Mouse (Mus musculus): ENCODE measurements around the gene Plekhg2. TPM values are rescaled to one million over a fixed set of nuclear protein-coding genes. Genes with fewer than 3 reads are reported as not detected.

Plekhg2 gene
- polyA plus RNA-seq, 1 experiment from 2014 or later, result 35.8 TPM

- H3K27me3 ChIP-seq (ENCODE audit: control insufficient read depth, insufficient read depth, low read length), result no peaks in the 10 kb centered on the region
- no peak overlapping the region for H3K4me3 ChIP-seq (ENCODE audit: low read length)
- no peak overlapping the region for H3K4me2 ChIP-seq (ENCODE audit: low read depth, low read length)
- H3K36me3 ChIP-seq (ENCODE audit: control insufficient read depth, insufficient read depth), result peaks cover 29% of the 10 kb centered on the region
- peaks cover 32% of the 10 kb centered on the region for H3K4me1 ChIP-seq (ENCODE audit: control insufficient read depth, insufficient read depth, low read length)
- 94% methylated on average over 2 of the region's 2 CpGs for WGBS
- no peaks in the 10 kb centered on the region for H3K9me3 ChIP-seq (replicated peaks; ENCODE audit: control insufficient read depth, low read length)
- no peak for ATAC-seq (replicated peaks; ENCODE audit: extremely low read depth, insufficient read depth, low FRiP score)
- no peak overlapping the region for H3K27ac ChIP-seq (ENCODE audit: low read length)
- no peak overlapping the region for H3K9ac ChIP-seq (ENCODE audit: low read length)
Observed at GRCm38 (mm10) chr7:28353267-28353666, 19.1 kb downstream of the Plekhg2 start.

GRCm38 (mm10) chr7:28351676-28352191, 20.7 kb downstream of the Plekhg2 start:
- Histone ChIP-seq H3K4me2 (ENCODE audit: low read depth, low read length) (peak overlapping the region; percentile 93), H3K9me3 (replicated peaks; ENCODE audit: control insufficient read depth, low read length) (no peaks in the 10 kb centered on the region), H3K36me3 (ENCODE audit: control insufficient read depth, insufficient read depth) (peaks cover 29% of the 10 kb centered on the region), H3K9ac (ENCODE audit: low read length) (peak overlapping the region; percentile 97), H3K4me3 (ENCODE audit: low read length) (peak overlapping the region; percentile 91), H3K4me1 (ENCODE audit: control insufficient read depth, insufficient read depth, low read length) (peaks cover 17% of the 10 kb centered on the region), H3K27ac (ENCODE audit: low read length) (peak overlapping the region; percentile 1; the same call in 1 of the 2 replicates), H3K27me3 (ENCODE audit: control insufficient read depth, insufficient read depth, low read length) (no peaks in the 10 kb centered on the region)
- no peak for ATAC-seq (replicated peaks; ENCODE audit: extremely low read depth, insufficient read depth, low FRiP score)
- 27% methylated on average over 4 of the region's 4 CpGs for WGBS

- Histone ChIP-seq H3K4me3 (ENCODE audit: low read length) (peak within 1 kb of the TSS; percentile 91), H3K27ac (ENCODE audit: low read length) (peak within 1 kb of the TSS; percentile 93), H3K4me2 (ENCODE audit: low read depth, low read length) (peak within 1 kb of the TSS; percentile 93), H3K9ac (ENCODE audit: low read length) (peak within 1 kb of the TSS; percentile 97), H3K4me1 (ENCODE audit: control insufficient read depth, insufficient read depth, low read length) (peaks cover 15% of the 10 kb centered on the region), H3K9me3 (replicated peaks; ENCODE audit: control insufficient read depth, low read length) (no peaks in the 10 kb centered on the region), H3K27me3 (ENCODE audit: control insufficient read depth, insufficient read depth, low read length) (no peaks in the 10 kb centered on the region), H3K36me3 (ENCODE audit: control insufficient read depth, insufficient read depth) (peaks cover 29% of the 10 kb centered on the region)
- ATAC-seq (replicated peaks; ENCODE audit: extremely low read depth, insufficient read depth, low FRiP score), result peak; percentile 94
- under 1% methylated on average over 49 of the region's 50 CpGs for WGBS
Observed at GRCm38 (mm10) chr7:28350155-28350883, 22.1 kb downstream of the Plekhg2 start, which contains the start of gene Rps16. Rps16 (plus strand) TSS chr7:28350652.

GRCm38 (mm10) chr7:28348601-28349000, 23.8 kb downstream of the Plekhg2 start:
- Histone ChIP-seq H3K27me3 (ENCODE audit: control insufficient read depth, insufficient read depth, low read length) (no peaks in the 10 kb centered on the region), H3K36me3 (ENCODE audit: control insufficient read depth, insufficient read depth) (peaks cover 18% of the 10 kb centered on the region), H3K9me3 (replicated peaks; ENCODE audit: control insufficient read depth, low read length) (no peaks in the 10 kb centered on the region), H3K4me1 (ENCODE audit: control insufficient read depth, insufficient read depth, low read length) (peaks cover 15% of the 10 kb centered on the region), H3K4me3 (ENCODE audit: low read length) (no peak overlapping the region), H3K27ac (ENCODE audit: low read length) (no peak overlapping the region), H3K4me2 (ENCODE audit: low read depth, low read length) (no peak overlapping the region), H3K9ac (ENCODE audit: low read length) (no peak overlapping the region)
- no peak for ATAC-seq (replicated peaks; ENCODE audit: extremely low read depth, insufficient read depth, low FRiP score)
- WGBS, result 81% methylated on average over 7 of the region's 7 CpGs

- no peak overlapping the region; the same call in 1 of the 2 replicates for H3K27ac ChIP-seq (ENCODE audit: low read length)
- peaks cover 15% of the 10 kb centered on the region for H3K4me1 ChIP-seq (ENCODE audit: control insufficient read depth, insufficient read depth, low read length)
- H3K9ac ChIP-seq (ENCODE audit: low read length), result no peak overlapping the region
- 47% methylated on average over 3 of the region's 3 CpGs for WGBS
- ATAC-seq (replicated peaks; ENCODE audit: extremely low read depth, insufficient read depth, low FRiP score), result no peak
- no peaks in the 10 kb centered on the region for H3K27me3 ChIP-seq (ENCODE audit: control insufficient read depth, insufficient read depth, low read length)
- H3K36me3 ChIP-seq (ENCODE audit: control insufficient read depth, insufficient read depth), result peaks cover 9% of the 10 kb centered on the region; the same call in 1 of the 2 replicates
- no peak overlapping the region for H3K4me2 ChIP-seq (ENCODE audit: low read depth, low read length)
- no peaks in the 10 kb centered on the region for H3K9me3 ChIP-seq (replicated peaks; ENCODE audit: control insufficient read depth, low read length)
- H3K4me3 ChIP-seq (ENCODE audit: low read length), result no peak overlapping the region
Observed at GRCm38 (mm10) chr7:28347746-28348145, 24.7 kb downstream of the Plekhg2 start.

- WGBS, result 3% methylated on average over 4 of the region's 4 CpGs
- Histone ChIP-seq H3K4me2 (ENCODE audit: low read depth, low read length) (no peak overlapping the region), H3K36me3 (ENCODE audit: control insufficient read depth, insufficient read depth) (no peaks in the 10 kb centered on the region), H3K9me3 (replicated peaks; ENCODE audit: control insufficient read depth, low read length) (no peaks in the 10 kb centered on the region), H3K9ac (ENCODE audit: low read length) (no peak overlapping the region), H3K27ac (ENCODE audit: low read length) (no peak overlapping the region), H3K4me1 (ENCODE audit: control insufficient read depth, insufficient read depth, low read length) (peaks cover 1% of the 10 kb centered on the region), H3K4me3 (ENCODE audit: low read length) (no peak overlapping the region), H3K27me3 (ENCODE audit: control insufficient read depth, insufficient read depth, low read length) (no peaks in the 10 kb centered on the region)
- ATAC-seq (replicated peaks; ENCODE audit: extremely low read depth, insufficient read depth, low FRiP score), result no peak
Observed at GRCm38 (mm10) chr7:28344637-28345036, 27.8 kb downstream of the Plekhg2 start.

GRCm38 (mm10) chr7:28341381-28341780, 31.0 kb downstream of the Plekhg2 start:
- 38% methylated on average over 7 of the region's 7 CpGs for WGBS
- Histone ChIP-seq H3K9ac (ENCODE audit: low read length) (no peak overlapping the region), H3K4me1 (ENCODE audit: control insufficient read depth, insufficient read depth, low read length) (peaks cover 11% of the 10 kb centered on the region), H3K27me3 (ENCODE audit: control insufficient read depth, insufficient read depth, low read length) (no peaks in the 10 kb centered on the region), H3K9me3 (replicated peaks; ENCODE audit: control insufficient read depth, low read length) (no peaks in the 10 kb centered on the region), H3K4me2 (ENCODE audit: low read depth, low read length) (no peak overlapping the region), H3K36me3 (ENCODE audit: control insufficient read depth, insufficient read depth) (no peaks in the 10 kb centered on the region), H3K4me3 (ENCODE audit: low read length) (no peak overlapping the region), H3K27ac (ENCODE audit: low read length) (no peak overlapping the region)
- no peak for ATAC-seq (replicated peaks; ENCODE audit: extremely low read depth, insufficient read depth, low FRiP score)

- no peak for ATAC-seq (replicated peaks; ENCODE audit: extremely low read depth, insufficient read depth, low FRiP score)
- Histone ChIP-seq H3K9me3 (replicated peaks; ENCODE audit: control insufficient read depth, low read length) (no peaks in the 10 kb centered on the region), H3K9ac (ENCODE audit: low read length) (peak overlapping the region; percentile 74), H3K4me2 (ENCODE audit: low read depth, low read length) (peak overlapping the region; percentile 76), H3K4me1 (ENCODE audit: control insufficient read depth, insufficient read depth, low read length) (peaks cover 14% of the 10 kb centered on the region), H3K36me3 (ENCODE audit: control insufficient read depth, insufficient read depth) (no peaks in the 10 kb centered on the region), H3K4me3 (ENCODE audit: low read length) (peak overlapping the region; percentile 90), H3K27me3 (ENCODE audit: control insufficient read depth, insufficient read depth, low read length) (no peaks in the 10 kb centered on the region), H3K27ac (ENCODE audit: low read length) (peak overlapping the region; percentile 95)
- 71% methylated on average over 19 of the region's 19 CpGs for WGBS
Observed at GRCm38 (mm10) chr7:28339213-28339917, 33.0 kb downstream of the Plekhg2 start.
